Comparison of ENCODE assay signal across 8 mouse cellular contexts in genomic region chr4:53159767-53160166, GRCm38 (mm10). TPM values are rescaled to one million over a fixed set of nuclear protein-coding genes. Genes with fewer than 3 reads are reported as not detected.
DNase-seq lines count a peak whose midpoint lies in the region; ATAC-seq and TF ChIP-seq lines count a peak whose summit lies in the region.

TSS of gene Abca1 (minus strand) at chr4:53159895.

- peak; percentile 85 for DNase-seq in liver
- peak; percentile 66 to 73 for DNase-seq in monocyte, adult 2 months (ENCODE audit: low read depth in 1 of 2, low spot score in 2 of 2)
- peak; percentile 69 to 82 for DNase-seq in spleen, postnatal 14 days (ENCODE audit: low spot score in 2 of 2)

- ATAC-seq in heart, embryonic 12.5 days (ENCODE audit: insufficient number of reproducible peaks, low FRiP score): peak; percentile 92
- ATAC-seq in kidney, embryonic 16.5 days (ENCODE audit: low FRiP score, low TSS enrichment): peak; percentile 96

- H3K4me1 ChIP-seq in bone marrow macrophage, adult 2 months (ENCODE audit: control insufficient read depth, insufficient read depth, low read length): peaks cover 15% of the 10 kb centered on the region
- H3K4me1 ChIP-seq in embryonic fibroblast, embryonic 13.5 days (ENCODE audit: control insufficient read depth, insufficient read depth, low read length): no peaks in the 10 kb centered on the region
- peaks cover 10% of the 10 kb centered on the region; the same call in 1 of the 2 replicates for H3K4me1 ChIP-seq in heart, embryonic 12.5 days (replicated peaks)
- H3K4me1 ChIP-seq in kidney, embryonic 16.5 days (ENCODE audit: insufficient read depth, low read length): peaks cover 18% of the 10 kb centered on the region; the same call in 1 of the 2 replicates

- no peak for TF ChIP-seq POLR2A in bone marrow macrophage, adult 2 months (IDR thresholded peaks at IDR 0.05; ENCODE audit: borderline replicate concordance, low read depth, low read length)
- peak; percentile 49 for TF ChIP-seq POLR2A in embryonic fibroblast, embryonic 13.5 days (IDR thresholded peaks at IDR 0.05; ENCODE audit: low read depth, low read length)

- H3K9me3 ChIP-seq in heart, embryonic 12.5 days (replicated peaks): no peaks in the 10 kb centered on the region
- no peaks in the 10 kb centered on the region for H3K9me3 ChIP-seq in kidney, embryonic 16.5 days (ENCODE audit: low read length)

- WGBS in heart, embryonic 12.5 days: under 1% methylated on average over 37 of the region's 37 CpGs
- 0% methylated on average over 36 of the region's 37 CpGs for WGBS in kidney, embryonic 16.5 days

- peak within 1 kb of the TSS; percentile 85 for H3K27ac ChIP-seq in bone marrow macrophage, adult 2 months (ENCODE audit: insufficient read depth, low read depth, low read length)
- H3K27ac ChIP-seq in embryonic fibroblast, embryonic 13.5 days (ENCODE audit: insufficient read depth, low read length): no peak within 1 kb of the TSS
- no peak within 1 kb of the TSS for H3K27ac ChIP-seq in heart, embryonic 12.5 days (ENCODE audit: poor library complexity, severe bottlenecking)
- peak within 1 kb of the TSS; percentile 61 for H3K27ac ChIP-seq in kidney, embryonic 16.5 days (ENCODE audit: low read length)

- H3K4me3 ChIP-seq in C2C12 (ENCODE audit: insufficient read depth, poor library complexity, severe bottlenecking): no peak within 1 kb of the TSS
- H3K4me3 ChIP-seq in bone marrow macrophage, adult 2 months (ENCODE audit: insufficient read depth, low read length): peak within 1 kb of the TSS; percentile 68
- peak within 1 kb of the TSS; percentile 64 for H3K4me3 ChIP-seq in embryonic fibroblast, embryonic 13.5 days (ENCODE audit: insufficient read depth, low read length)
- peak within 1 kb of the TSS; percentile 63 for H3K4me3 ChIP-seq in heart, embryonic 12.5 days
- H3K4me3 ChIP-seq in kidney, embryonic 16.5 days (ENCODE audit: low read length): peak within 1 kb of the TSS; percentile 76

- H3K4me2 ChIP-seq in heart, embryonic 12.5 days: peak within 1 kb of the TSS; percentile 85
- H3K4me2 ChIP-seq in kidney, embryonic 16.5 days (replicated peaks; ENCODE audit: low read depth, low read length): peak within 1 kb of the TSS; percentile 95

- H3K79me2 ChIP-seq in C2C12 (ENCODE audit: control insufficient read depth, insufficient read depth): no peaks in the 10 kb centered on the region

- no peak for TF ChIP-seq CTCF in C2C12 (IDR thresholded peaks at IDR 0.05; ENCODE audit: control insufficient read depth, insufficient read depth, insufficient read length)
- TF ChIP-seq CTCF in bone marrow macrophage, adult 2 months (IDR thresholded peaks at IDR 0.05; ENCODE audit: low read depth, low read length): no peak
- TF ChIP-seq CTCF in embryonic fibroblast, embryonic 13.5 days (IDR thresholded peaks at IDR 0.05; ENCODE audit: borderline replicate concordance, insufficient read depth, low read length): no peak

- no peaks in the 10 kb centered on the region for H3K79me3 ChIP-seq in C2C12 (ENCODE audit: low read depth)

- peak within 1 kb of the TSS; percentile 65 for H3K9ac ChIP-seq in heart, embryonic 12.5 days
- H3K9ac ChIP-seq in kidney, embryonic 16.5 days (replicated peaks; ENCODE audit: low read length): peak within 1 kb of the TSS; percentile 71

- H3K27me3 ChIP-seq in C2C12 (ENCODE audit: control insufficient read depth, insufficient read depth, insufficient read length): peaks cover 11% of the 10 kb centered on the region
- H3K27me3 ChIP-seq in heart, embryonic 12.5 days (replicated peaks): no peaks in the 10 kb centered on the region
- H3K27me3 ChIP-seq in kidney, embryonic 16.5 days (ENCODE audit: insufficient read depth, low read length): no peaks in the 10 kb centered on the region

- H3ac ChIP-seq in C2C12 (ENCODE audit: control insufficient read depth, insufficient read length, low read depth): no peak within 1 kb of the TSS

- H3K36me3 ChIP-seq in C2C12 (ENCODE audit: control insufficient read depth, insufficient read depth): no peaks in the 10 kb centered on the region
- H3K36me3 ChIP-seq in heart, embryonic 12.5 days: no peaks in the 10 kb centered on the region
- no peaks in the 10 kb centered on the region for H3K36me3 ChIP-seq in kidney, embryonic 16.5 days (ENCODE audit: insufficient read depth, low read length)

TF ChIP-seq in C2C12, 6 proteins besides CTCF, POLR2A, EP300 and RAD21:
- TF ChIP-seq MYOG (IDR thresholded peaks at IDR 0.05; ENCODE audit: control insufficient read depth, extremely low read depth, insufficient read length) (no peak), USF1 (IDR thresholded peaks at IDR 0.05; ENCODE audit: low read depth) (peak; percentile 26), FOSL1 (IDR thresholded peaks at IDR 0.05; ENCODE audit: insufficient read depth, low read length, poor library complexity, severe bottlenecking) (no peak), MAX (IDR thresholded peaks at IDR 0.05) (peak; percentile 96)

RNA-seq across cellular contexts. Expression of gene Abca1, which starts in this region (rescaled TPM):
- 0.07 TPM for polyA plus RNA-seq in C2C12 (2012; fragmentation: generic; extraction: Trizol)
- polyA plus RNA-seq in bone marrow macrophage, adult 2 months (2012; ENCODE audit: insufficient read depth, insufficient read length, missing spikeins): 55.9 and 64.3 TPM in 2 replicates
- polyA plus RNA-seq in embryonic fibroblast, embryonic 13.5 days (2011; ENCODE audit: insufficient read length, low read depth, missing spikeins): 15.7 and 20.4 TPM in 2 replicates
- 3.8 and 4.0 TPM in 2 replicates for polyA plus RNA-seq in heart, embryonic 12.5 days (2016; fragmentation: Nextera tagmentation; extraction: Ambion mirVana)
- 4.5 and 4.8 TPM in 2 replicates for polyA plus RNA-seq in kidney, embryonic 16.5 days (2015; fragmentation: Nextera tagmentation; extraction: Ambion mirVana)

Comparison
In these comparisons a context has a peak if more than half of its experiments do, and no peak if none do; other contexts are left out.
1. H3K27ac ChIP-seq: peak in bone marrow macrophage, adult 2 months (single experiment) and kidney, embryonic 16.5 days (single experiment); none in embryonic fibroblast, embryonic 13.5 days (single experiment) and heart, embryonic 12.5 days (single experiment).
2. Peak in every context shown above with its lines, with median percentiles within 50 percentile points of each other: DNase-seq.